Mouse (Mus musculus): ENCODE measurements around the gene Plekhm2. TPM values are rescaled to one million over a fixed set of nuclear protein-coding genes. Genes with fewer than 3 reads are reported as not detected.

The Plekhm2 gene
- total and polyA plus RNA-seq, 3 experiments: 12.4 to 28.2 (median 13.7) TPM

DNA sequence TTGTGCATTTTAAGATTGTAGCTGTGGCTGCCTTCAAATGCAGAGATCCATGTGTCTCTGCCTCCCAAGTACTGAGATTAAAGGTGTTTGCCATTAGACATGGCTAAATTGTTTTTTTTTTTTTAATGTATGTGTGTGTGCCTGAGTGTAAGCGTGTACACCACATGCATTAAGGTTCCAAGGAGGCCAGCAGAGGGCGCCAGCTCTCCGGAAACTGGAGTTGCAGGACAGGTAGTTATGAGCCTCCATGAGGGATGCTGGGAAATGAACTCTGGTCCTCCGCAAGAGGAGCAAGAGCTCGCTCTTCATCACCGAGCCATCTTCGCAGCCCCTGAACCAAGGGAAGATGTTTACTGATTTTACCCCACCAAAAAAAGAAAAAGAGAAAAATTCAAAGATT lies 87.8 kb downstream of the Plekhm2 start:
- dilution Hi-C loops (cut with MboI; ENCODE audit: extremely low pct_ligation_motif_present, extremely low pct_unique_long_range_greater_than_20kb, low sequenced_read_pairs): no loop called here
- no peaks in the 10 kb centered on the region for H3K27me3 ChIP-seq (replicated peaks)
- TF ChIP-seq CTCF (conservative IDR thresholded peaks at IDR 0.05 in 1 of 2, IDR thresholded peaks at IDR 0.05 in 1 of 2; ENCODE audit: low read depth in 2 of 2, low read length in 2 of 2): peak; percentile 10 to 49; a peak in 2 of 4 replicates
- peak; percentile 27 for TF ChIP-seq RAD21 (IDR thresholded peaks at IDR 0.05; ENCODE audit: low read depth, low read length)
- peak; percentile 25 for TF ChIP-seq SMC3 (IDR thresholded peaks at IDR 0.05; ENCODE audit: low read depth, low read length)
- TF ChIP-seq ZNF384 (IDR thresholded peaks at IDR 0.05; ENCODE audit: low read depth, low read length): no peak
- no peaks in the 10 kb centered on the region for H3K36me3 ChIP-seq (replicated peaks in 1 of 2; ENCODE audit: control insufficient read depth in 1 of 2, insufficient read depth in 1 of 2, low read length in 1 of 2)
- no peak for DNase-seq (ENCODE audit: extremely low read depth)
- no peak overlapping the region for H3K9ac ChIP-seq (ENCODE audit: insufficient read depth, low read depth)
- H3K79me2 ChIP-seq (replicated peaks; ENCODE audit: control insufficient read depth, extremely low read depth, insufficient read depth, poor library complexity, severe bottlenecking): no peaks in the 10 kb centered on the region
- no peak overlapping the region for H3K4me2 ChIP-seq (ENCODE audit: insufficient read depth, low read depth, poor library complexity, severe bottlenecking)
- H3K27ac ChIP-seq (ENCODE audit: insufficient read depth, low read depth): no peak overlapping the region
- no peak overlapping the region for H3K4me3 ChIP-seq (replicated peaks in 1 of 3; ENCODE audit: low read depth in 2 of 3, low read length in 2 of 3, poor library complexity in 1 of 3)
- H3K9me3 ChIP-seq (replicated peaks; ENCODE audit: low read length): peaks cover 6% of the 10 kb centered on the region
- in situ Hi-C loops (cut with MboI; ENCODE audit: low pct_ligation_motif_present, low pct_unique_long_range_greater_than_20kb, low sequenced_read_pairs): no loop called here
- peaks cover 3 to 24% of the 10 kb centered on the region in 2 experiments for H3K4me1 ChIP-seq (ENCODE audit: control insufficient read depth in 1 of 2, insufficient read depth in 2 of 2)

DNA sequence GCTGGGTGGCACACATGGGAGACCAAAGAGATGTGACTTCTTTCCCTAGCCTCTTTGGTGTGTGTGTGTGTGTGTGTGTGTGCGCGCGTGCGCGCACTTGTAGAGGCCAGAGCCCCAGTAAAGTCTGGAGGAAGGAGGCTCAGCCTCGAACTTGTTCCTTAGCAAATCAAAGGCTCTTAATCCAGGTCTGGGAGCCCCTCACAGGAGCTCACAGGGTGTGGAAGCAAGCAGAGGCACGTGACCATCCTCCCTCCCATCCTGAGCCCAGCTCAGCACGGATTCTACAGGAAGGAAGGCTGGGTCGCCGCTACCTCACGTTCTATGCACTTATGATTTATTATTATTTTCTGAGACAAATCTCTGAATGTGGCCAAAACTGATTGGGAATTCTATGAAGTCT lies 88.3 kb downstream of the Plekhm2 start:
- dilution Hi-C loops (cut with MboI; ENCODE audit: extremely low pct_ligation_motif_present, extremely low pct_unique_long_range_greater_than_20kb, low sequenced_read_pairs): no loop called here
- no peak for TF ChIP-seq HCFC1 (IDR thresholded peaks at IDR 0.05; ENCODE audit: low read depth, low read length)
- no peak for TF ChIP-seq UBTF (IDR thresholded peaks at IDR 0.05; ENCODE audit: low read depth, low read length)
- no peak for TF ChIP-seq MXI1 (IDR thresholded peaks at IDR 0.05; ENCODE audit: low read depth, low read length)

More for the DNA sequence above, 88.3 kb downstream of the Plekhm2 start:
- no peaks in the 10 kb centered on the region for H3K79me2 ChIP-seq (replicated peaks; ENCODE audit: control insufficient read depth, extremely low read depth, insufficient read depth, poor library complexity, severe bottlenecking)
- H3K4me3 ChIP-seq (replicated peaks in 1 of 3; ENCODE audit: low read depth in 2 of 3, low read length in 2 of 3, poor library complexity in 1 of 3): no peak overlapping the region
- H3K36me3 ChIP-seq (replicated peaks in 1 of 2; ENCODE audit: control insufficient read depth in 1 of 2, insufficient read depth in 1 of 2, low read length in 1 of 2): no peaks in the 10 kb centered on the region
- H3K9me3 ChIP-seq (replicated peaks; ENCODE audit: low read length): peaks cover 6% of the 10 kb centered on the region
- H3K27me3 ChIP-seq (replicated peaks): no peaks in the 10 kb centered on the region
- no peak overlapping the region for H3K9ac ChIP-seq (ENCODE audit: insufficient read depth, low read depth)
- H3K4me2 ChIP-seq (ENCODE audit: insufficient read depth, low read depth, poor library complexity, severe bottlenecking): no peak overlapping the region
- peaks cover 3 to 24% of the 10 kb centered on the region in 2 experiments for H3K4me1 ChIP-seq (ENCODE audit: control insufficient read depth in 1 of 2, insufficient read depth in 2 of 2)
- in situ Hi-C loops (cut with MboI; ENCODE audit: low pct_ligation_motif_present, low pct_unique_long_range_greater_than_20kb, low sequenced_read_pairs): no loop called here
- DNase-seq (ENCODE audit: extremely low read depth): no peak
- H3K27ac ChIP-seq (ENCODE audit: insufficient read depth, low read depth): no peak overlapping the region

Other genes with a start within 250 kb of the Plekhm2 start
- gene Clcnkb, start 248.9 kb downstream of the Plekhm2 start, total RNA-seq (2012; rRNA removed): 0.51 and 1.1 TPM in 2 replicates
- gene Clcnkb, start 248.9 kb downstream of the Plekhm2 start, total RNA-seq (2014; rRNA removed): 0.08 TPM in 2 replicates
- 0.24 and 0.42 TPM in 2 replicates for gene Clcnkb, start 248.9 kb downstream of the Plekhm2 start, polyA plus RNA-seq (2012; ENCODE audit: insufficient read length, low read depth)
- 0.04 TPM in 1 of 2 replicates, not detected in the other for gene Hspb7, start 244.1 kb downstream of the Plekhm2 start, total RNA-seq (2012; rRNA removed)
- not detected in 2 replicates for gene Hspb7, start 244.1 kb downstream of the Plekhm2 start, total RNA-seq (2014; rRNA removed)
- not detected in 2 replicates for gene Hspb7, start 244.1 kb downstream of the Plekhm2 start, polyA plus RNA-seq (2012; ENCODE audit: insufficient read length, low read depth)
- gene Srarp, start 228.8 kb downstream of the Plekhm2 start, total RNA-seq (2012; rRNA removed): not detected in 2 replicates
- gene Srarp, start 228.8 kb downstream of the Plekhm2 start, total RNA-seq (2014; rRNA removed): not detected in 2 replicates
- not detected in 2 replicates for gene Srarp, start 228.8 kb downstream of the Plekhm2 start, polyA plus RNA-seq (2012; ENCODE audit: insufficient read length, low read depth)
- 45.3 and 47.6 TPM in 2 replicates for gene Zbtb17, start 220.2 kb downstream of the Plekhm2 start, total RNA-seq (2012; rRNA removed)
- gene Zbtb17, start 220.2 kb downstream of the Plekhm2 start, total RNA-seq (2014; rRNA removed): 20.4 and 21.4 TPM in 2 replicates
- gene Zbtb17, start 220.2 kb downstream of the Plekhm2 start, polyA plus RNA-seq (2012; ENCODE audit: insufficient read length, low read depth): 49.7 and 51.2 TPM in 2 replicates
- gene Spen, start 126.3 kb downstream of the Plekhm2 start, total RNA-seq (2012; rRNA removed): 10.2 and 10.8 TPM in 2 replicates
- 2.6 and 4.0 TPM in 2 replicates for gene Spen, start 126.3 kb downstream of the Plekhm2 start, total RNA-seq (2014; rRNA removed)
- 21.3 and 21.6 TPM in 2 replicates for gene Spen, start 126.3 kb downstream of the Plekhm2 start, polyA plus RNA-seq (2012; ENCODE audit: insufficient read length, low read depth)
- gene Fblim1, start 58.8 kb downstream of the Plekhm2 start, total RNA-seq (2012; rRNA removed): 0.17 TPM in 2 replicates
- 0.07 and 0.09 TPM in 2 replicates for gene Fblim1, start 58.8 kb downstream of the Plekhm2 start, total RNA-seq (2014; rRNA removed)
- 0.97 and 1.2 TPM in 2 replicates for gene Fblim1, start 58.8 kb downstream of the Plekhm2 start, polyA plus RNA-seq (2012; ENCODE audit: insufficient read length, low read depth)
- 3.8 and 5.2 TPM in 2 replicates for gene Tmem82, start 46.3 kb downstream of the Plekhm2 start, total RNA-seq (2012; rRNA removed)
- gene Tmem82, start 46.3 kb downstream of the Plekhm2 start, total RNA-seq (2014; rRNA removed): 0.58 and 0.68 TPM in 2 replicates
- gene Tmem82, start 46.3 kb downstream of the Plekhm2 start, polyA plus RNA-seq (2012; ENCODE audit: insufficient read length, low read depth): 2.7 TPM in 2 replicates
- 0.63 and 0.64 TPM in 2 replicates for gene Slc25a34, start 41.1 kb downstream of the Plekhm2 start, total RNA-seq (2012; rRNA removed)
- 0.23 and 0.41 TPM in 2 replicates for gene Slc25a34, start 41.1 kb downstream of the Plekhm2 start, total RNA-seq (2014; rRNA removed)
- gene Slc25a34, start 41.1 kb downstream of the Plekhm2 start, polyA plus RNA-seq (2012; ENCODE audit: insufficient read length, low read depth): 1.2 and 1.7 TPM in 2 replicates
- 3.4 and 7.6 TPM in 2 replicates for gene Rsc1a1, start 20.7 kb upstream of the Plekhm2 start, total RNA-seq (2012; rRNA removed)
- gene Rsc1a1, start 20.7 kb upstream of the Plekhm2 start, total RNA-seq (2014; rRNA removed): 11.0 and 14.0 TPM in 2 replicates
- 0.16 and 7.0 TPM in 2 replicates for gene Rsc1a1, start 20.7 kb upstream of the Plekhm2 start, polyA plus RNA-seq (2012; ENCODE audit: insufficient read length, low read depth)
- 19.9 and 24.7 TPM in 2 replicates for gene Ddi2, start 58.5 kb upstream of the Plekhm2 start, total RNA-seq (2012; rRNA removed)
- 18.0 and 18.4 TPM in 2 replicates for gene Ddi2, start 58.5 kb upstream of the Plekhm2 start, total RNA-seq (2014; rRNA removed)
- gene Ddi2, start 58.5 kb upstream of the Plekhm2 start, polyA plus RNA-seq (2012; ENCODE audit: insufficient read length, low read depth): 36.2 and 37.3 TPM in 2 replicates
- not detected in 2 replicates for gene Agmat, start 81.8 kb upstream of the Plekhm2 start, total RNA-seq (2012; rRNA removed)
- gene Agmat, start 81.8 kb upstream of the Plekhm2 start, total RNA-seq (2014; rRNA removed): not detected in 2 replicates
- not detected in 2 replicates for gene Agmat, start 81.8 kb upstream of the Plekhm2 start, polyA plus RNA-seq (2012; ENCODE audit: insufficient read length, low read depth)
- gene Dnajc16, start 126.0 kb upstream of the Plekhm2 start, total RNA-seq (2012; rRNA removed): 3.9 and 5.9 TPM in 2 replicates
- 3.1 and 3.8 TPM in 2 replicates for gene Dnajc16, start 126.0 kb upstream of the Plekhm2 start, total RNA-seq (2014; rRNA removed)
- 6.7 and 7.4 TPM in 2 replicates for gene Dnajc16, start 126.0 kb upstream of the Plekhm2 start, polyA plus RNA-seq (2012; ENCODE audit: insufficient read length, low read depth)
- 11.3 and 15.3 TPM in 2 replicates for gene Casp9, start 128.7 kb upstream of the Plekhm2 start, total RNA-seq (2012; rRNA removed)
- gene Casp9, start 128.7 kb upstream of the Plekhm2 start, total RNA-seq (2014; rRNA removed): 3.7 and 5.2 TPM in 2 replicates
- 14.5 and 15.1 TPM in 2 replicates for gene Casp9, start 128.7 kb upstream of the Plekhm2 start, polyA plus RNA-seq (2012; ENCODE audit: insufficient read length, low read depth)
- gene Cela2a, start 161.3 kb upstream of the Plekhm2 start, total RNA-seq (2012; rRNA removed): 1.0 and 2.6 TPM in 2 replicates
- 0.23 and 0.30 TPM in 2 replicates for gene Cela2a, start 161.3 kb upstream of the Plekhm2 start, total RNA-seq (2014; rRNA removed)
- gene Cela2a, start 161.3 kb upstream of the Plekhm2 start, polyA plus RNA-seq (2012; ENCODE audit: insufficient read length, low read depth): 0.30 and 0.43 TPM in 2 replicates
- gene Ctrc, start 181.5 kb upstream of the Plekhm2 start, total RNA-seq (2012; rRNA removed): not detected in 2 replicates
- gene Ctrc, start 181.5 kb upstream of the Plekhm2 start, total RNA-seq (2014; rRNA removed): not detected in 2 replicates
- not detected in 2 replicates for gene Ctrc, start 181.5 kb upstream of the Plekhm2 start, polyA plus RNA-seq (2012; ENCODE audit: insufficient read length, low read depth)
- 43.8 and 51.5 TPM in 2 replicates for gene Efhd2, start 210.0 kb upstream of the Plekhm2 start, total RNA-seq (2012; rRNA removed)
- 34.7 and 44.1 TPM in 2 replicates for gene Efhd2, start 210.0 kb upstream of the Plekhm2 start, total RNA-seq (2014; rRNA removed)
- gene Efhd2, start 210.0 kb upstream of the Plekhm2 start, polyA plus RNA-seq (2012; ENCODE audit: insufficient read length, low read depth): 132 and 143 TPM in 2 replicates